Mouse (Mus musculus): ENCODE measurements around the gene Alpl.
A peak's percentile ranks its signal among the peaks of the same experiment; 100 is the strongest.

- TF ChIP-seq POLR2A (IDR thresholded peaks at IDR 0.05; ENCODE audit: extremely low read depth, insufficient read depth, low read length), result no peak
- TF ChIP-seq CTCF (IDR thresholded peaks at IDR 0.05; ENCODE audit: low read depth, low read length), result peak; percentile 40
Observed at GRCm38 (mm10) chr4:137733459-137733858, 62.7 kb downstream of the Alpl start.
